Mouse (Mus musculus): Measurements from ENCODE around the gene Ppil4. TPM values are rescaled to one million over a fixed set of nuclear protein-coding genes. Genes with fewer than 3 reads are reported as not detected.

Gene Ppil4
- polyA plus RNA-seq, 1 experiment from 2014 or later: 30.9 TPM

DNA sequence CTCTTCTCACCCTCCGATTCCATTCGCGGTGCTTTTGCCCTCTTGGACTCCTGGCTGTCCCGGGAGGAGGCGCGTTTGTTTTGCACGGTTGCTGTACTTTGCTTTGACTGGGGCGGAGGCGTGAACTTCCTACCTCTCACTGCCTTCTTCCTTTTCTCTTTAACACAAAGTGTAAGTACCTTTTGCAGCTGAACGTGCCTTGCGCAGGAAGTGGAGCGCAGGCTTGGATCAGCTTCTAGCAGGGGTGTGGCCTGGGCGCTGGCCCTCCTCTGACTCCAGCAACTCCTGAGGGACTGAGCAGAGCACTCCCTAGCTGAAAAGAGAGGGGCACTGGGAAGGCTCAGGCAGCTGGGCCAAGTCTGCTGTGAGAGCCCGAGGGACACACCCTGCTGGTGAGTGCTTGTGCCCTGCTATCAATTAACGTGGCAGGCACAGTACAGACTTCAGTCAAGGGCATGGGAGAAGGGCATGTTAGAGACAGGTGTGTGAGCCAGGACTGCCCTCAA lies 39.5 kb downstream of the Ppil4 start, which contains the start of gene Zc3h12d:
Gene Zc3h12d (plus strand): TSS at position 300 of the 506 bp plus-strand sequence.
- H3K4me3 ChIP-seq: peak within 1 kb of the TSS; percentile 38
- peak; percentile 19 for DNase-seq (ENCODE audit: low spot score)
- 4% methylated on average over 15 of the region's 15 CpGs for WGBS
- H3K4me1 ChIP-seq (replicated peaks): peaks cover 11% of the 10 kb centered on the region
- no peaks in the 10 kb centered on the region for H3K9me3 ChIP-seq
- H3K27me3 ChIP-seq (ENCODE audit: insufficient read depth, poor library complexity, severe bottlenecking): peaks cover 5% of the 10 kb centered on the region; the same call in 1 of the 2 replicates
- H3K36me3 ChIP-seq: no peaks in the 10 kb centered on the region
- H3K27ac ChIP-seq: no peak within 1 kb of the TSS

DNA sequence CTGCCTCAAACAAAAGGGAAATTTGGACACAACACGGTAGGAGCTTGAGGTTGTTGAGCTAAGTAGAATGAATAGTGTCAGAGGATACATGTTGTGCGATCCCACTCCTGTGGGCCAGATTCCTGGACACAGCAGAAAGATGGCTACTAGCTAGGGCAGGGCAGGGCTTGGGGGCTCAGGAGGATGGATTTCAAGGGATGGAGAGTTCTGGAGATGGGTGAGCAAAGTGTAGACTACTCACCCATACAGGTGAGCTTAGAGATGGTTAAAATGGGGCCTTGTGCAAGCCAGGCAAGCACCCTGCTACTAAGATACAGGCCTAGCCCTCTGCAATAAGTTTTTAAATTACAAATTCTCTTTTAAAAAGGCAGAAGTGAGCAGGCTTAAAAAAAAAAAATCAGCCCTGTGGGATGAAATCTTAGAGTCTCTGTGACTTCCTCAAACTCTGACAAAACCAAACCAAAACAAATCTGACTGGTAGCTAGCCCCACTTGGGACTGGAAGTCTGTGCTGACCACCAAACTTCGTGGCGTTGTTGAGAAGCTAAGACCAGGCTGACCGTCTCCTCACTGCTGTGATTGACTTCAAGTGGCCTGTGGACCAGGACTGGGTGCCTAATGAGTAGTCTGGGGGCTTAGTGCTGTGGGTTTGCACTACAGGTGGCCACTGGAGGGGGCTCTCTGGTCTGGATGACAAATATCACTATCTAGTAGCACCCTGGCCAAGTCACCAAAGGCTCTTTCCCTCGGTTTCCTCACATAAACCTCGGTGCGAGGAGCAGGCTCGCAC lies 40.9 kb downstream of the Ppil4 start:
- Histone ChIP-seq H3K4me1 (replicated peaks) (peaks cover 11% of the 10 kb centered on the region), H3K27ac (no peak overlapping the region), H3K36me3 (no peaks in the 10 kb centered on the region), H3K9me3 (no peaks in the 10 kb centered on the region), H3K27me3 (ENCODE audit: insufficient read depth, poor library complexity, severe bottlenecking) (peaks cover 5% of the 10 kb centered on the region; the same call in 1 of the 2 replicates), H3K4me3 (no peak overlapping the region)
- 81% methylated on average over 9 of the region's 9 CpGs for WGBS
- no peak for DNase-seq (ENCODE audit: low spot score)

- Histone ChIP-seq H3K27ac (no peak overlapping the region), H3K36me3 (no peaks in the 10 kb centered on the region), H3K9me3 (no peaks in the 10 kb centered on the region), H3K4me1 (replicated peaks) (peaks cover 11% of the 10 kb centered on the region), H3K4me3 (no peak overlapping the region), H3K27me3 (ENCODE audit: insufficient read depth, poor library complexity, severe bottlenecking) (peaks cover 5% of the 10 kb centered on the region; the same call in 1 of the 2 replicates)
- 81% methylated on average over 10 of the region's 10 CpGs for WGBS
- no peak for DNase-seq (ENCODE audit: low spot score)
These were observed 42.1 kb downstream of the Ppil4 start for GRCm38 (mm10) chr10:7834671-7835225.

DNA sequence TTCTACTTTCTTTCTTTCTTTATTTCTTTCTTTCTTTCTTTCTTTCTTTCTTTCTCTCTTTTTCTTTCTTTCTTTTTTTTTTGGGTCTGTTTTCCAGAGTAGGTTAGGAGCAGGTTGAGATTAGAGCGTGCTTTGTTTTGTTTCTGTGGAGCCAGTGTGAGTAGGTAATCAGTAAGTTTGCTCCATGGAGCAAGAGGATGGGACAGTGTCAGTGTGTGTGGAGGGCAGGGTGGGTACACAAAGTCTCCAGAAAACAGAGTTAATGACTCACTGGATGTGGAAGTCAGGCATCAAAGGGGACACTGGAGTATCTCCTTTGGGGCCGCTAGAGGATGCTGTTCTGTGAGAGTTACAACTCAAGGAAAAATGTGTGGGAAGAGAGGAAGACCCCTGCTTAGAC lies 44.2 kb downstream of the Ppil4 start:
- Histone ChIP-seq H3K27ac (no peak overlapping the region), H3K9me3 (no peaks in the 10 kb centered on the region), H3K4me3 (no peak overlapping the region), H3K27me3 (ENCODE audit: insufficient read depth, poor library complexity, severe bottlenecking) (peaks cover 5% of the 10 kb centered on the region; the same call in 1 of the 2 replicates), H3K4me1 (replicated peaks) (peaks cover 9% of the 10 kb centered on the region), H3K36me3 (no peaks in the 10 kb centered on the region)
- WGBS: 72% methylated on average over 2 of the region's 2 CpGs
- no peak for DNase-seq (ENCODE audit: low spot score)

GRCm38 (mm10) chr10:7837446-7837845 lies 44.8 kb downstream of the Ppil4 start:
- peaks cover 5% of the 10 kb centered on the region; the same call in 1 of the 2 replicates for H3K27me3 ChIP-seq (ENCODE audit: insufficient read depth, poor library complexity, severe bottlenecking)
- no peaks in the 10 kb centered on the region for H3K36me3 ChIP-seq
- H3K4me3 ChIP-seq: no peak overlapping the region
- WGBS: 90% methylated on average over 8 of the region's 8 CpGs
- H3K4me1 ChIP-seq (replicated peaks): peaks cover 3% of the 10 kb centered on the region
- no peaks in the 10 kb centered on the region for H3K9me3 ChIP-seq
- no peak overlapping the region for H3K27ac ChIP-seq
- no peak for DNase-seq (ENCODE audit: low spot score)

DNA sequence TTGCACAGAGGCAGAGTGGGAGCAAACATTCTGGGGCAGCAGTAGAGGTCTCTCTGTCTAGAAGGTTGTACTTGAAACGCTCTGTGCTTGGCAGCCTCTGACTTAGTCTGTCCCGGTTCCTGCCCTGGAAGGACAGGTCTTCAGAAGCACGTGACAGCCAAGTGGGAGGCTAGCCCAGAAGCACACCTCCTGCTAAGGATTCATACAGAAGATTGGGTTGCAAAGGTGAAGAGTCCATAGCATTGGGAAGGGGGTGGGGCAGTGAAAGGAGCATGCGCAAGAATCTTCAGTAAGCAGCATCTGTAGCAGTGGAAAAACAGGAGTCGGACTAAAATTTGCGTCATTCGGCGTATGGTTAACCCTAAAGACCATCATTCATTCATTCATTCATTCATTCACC lies 45.3 kb downstream of the Ppil4 start:
- Histone ChIP-seq H3K36me3 (no peaks in the 10 kb centered on the region), H3K9me3 (no peaks in the 10 kb centered on the region), H3K27me3 (ENCODE audit: insufficient read depth, poor library complexity, severe bottlenecking) (no peaks in the 10 kb centered on the region), H3K27ac (no peak overlapping the region), H3K4me3 (no peak overlapping the region), H3K4me1 (replicated peaks) (no peaks in the 10 kb centered on the region)
- WGBS: 95% methylated on average over 8 of the region's 8 CpGs
- DNase-seq (ENCODE audit: low spot score): no peak

DNA sequence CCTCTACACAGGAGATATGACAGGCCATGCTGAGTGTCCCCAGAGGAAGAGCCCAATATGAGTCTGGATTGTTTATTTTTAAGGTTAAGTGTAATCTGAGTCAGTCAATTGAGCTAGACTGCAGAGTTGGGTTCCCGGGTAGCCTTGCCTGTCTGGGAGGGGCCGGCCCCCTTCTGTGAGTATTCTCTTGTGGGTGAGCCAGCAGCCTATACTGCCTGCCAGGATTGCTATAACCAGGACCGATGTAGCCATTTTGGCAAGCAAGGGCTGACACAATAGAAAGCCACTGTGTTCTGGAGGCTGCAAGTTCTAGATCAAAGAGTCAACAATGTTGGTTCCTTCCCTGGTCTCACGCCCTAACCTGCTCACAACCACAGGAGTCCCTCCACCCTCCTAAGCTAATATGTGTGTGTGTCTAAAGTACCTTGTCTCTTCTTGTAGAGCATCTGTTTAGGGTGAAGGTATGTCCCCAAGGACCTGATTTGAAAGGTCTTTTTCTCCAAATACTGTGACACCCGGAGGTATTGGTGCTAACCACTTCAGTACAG lies 46.3 kb downstream of the Ppil4 start:
- WGBS: 87% methylated on average over 5 of the region's 5 CpGs
- Histone ChIP-seq H3K4me3 (no peak overlapping the region), H3K27ac (no peak overlapping the region), H3K27me3 (ENCODE audit: insufficient read depth, poor library complexity, severe bottlenecking) (no peaks in the 10 kb centered on the region), H3K4me1 (replicated peaks) (no peaks in the 10 kb centered on the region), H3K9me3 (no peaks in the 10 kb centered on the region), H3K36me3 (no peaks in the 10 kb centered on the region)
- DNase-seq (ENCODE audit: low spot score): no peak

DNA sequence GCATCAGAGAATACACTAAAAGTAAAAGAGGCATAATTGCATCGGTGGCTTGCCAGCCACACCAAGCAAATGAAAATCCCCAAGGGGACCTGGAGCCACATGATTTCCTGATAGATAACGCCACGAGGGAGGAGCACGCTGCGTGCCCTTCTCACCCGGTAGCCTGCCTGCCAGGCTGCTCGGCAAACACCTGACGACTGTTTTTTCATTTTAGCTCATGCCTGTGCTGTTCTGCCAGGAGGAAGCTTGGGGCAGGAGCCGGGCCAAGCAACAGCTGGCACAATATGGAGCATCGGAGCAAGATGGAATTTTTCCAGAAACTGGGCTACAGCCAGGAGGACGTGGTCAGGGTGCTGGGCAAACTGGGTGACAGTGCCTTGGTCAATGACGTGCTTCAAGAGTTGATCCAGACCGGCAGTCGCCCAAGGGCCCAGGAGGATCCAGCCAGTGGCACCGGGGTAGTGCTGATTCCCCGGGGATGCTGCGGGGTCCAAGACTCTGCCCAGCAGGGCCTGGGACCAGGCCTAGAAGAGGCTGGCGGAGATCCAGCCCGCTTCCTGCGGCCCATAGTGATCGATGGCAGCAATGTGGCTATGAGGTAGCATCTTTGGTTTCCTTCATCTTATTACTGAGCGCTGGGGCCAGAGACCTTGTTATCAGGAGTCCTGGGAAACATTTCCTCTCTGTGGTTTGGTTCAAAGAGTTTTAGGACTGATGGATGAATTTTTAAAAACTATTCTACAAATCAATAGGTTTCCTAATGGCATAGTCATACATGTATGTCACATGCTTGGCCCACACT lies 47.1 kb downstream of the Ppil4 start:
- Histone ChIP-seq H3K9me3 (no peaks in the 10 kb centered on the region), H3K36me3 (no peaks in the 10 kb centered on the region), H3K27ac (no peak overlapping the region), H3K4me1 (replicated peaks) (no peaks in the 10 kb centered on the region), H3K27me3 (ENCODE audit: insufficient read depth, poor library complexity, severe bottlenecking) (no peaks in the 10 kb centered on the region), H3K4me3 (no peak overlapping the region)
- DNase-seq (ENCODE audit: low spot score): no peak
- WGBS: 89% methylated on average over 22 of the region's 22 CpGs

- DNase-seq (ENCODE audit: low spot score): no peak
- Histone ChIP-seq H3K9me3 (no peaks in the 10 kb centered on the region), H3K4me1 (replicated peaks) (no peaks in the 10 kb centered on the region), H3K4me3 (no peak overlapping the region), H3K27ac (no peak overlapping the region), H3K27me3 (ENCODE audit: insufficient read depth, poor library complexity, severe bottlenecking) (no peaks in the 10 kb centered on the region), H3K36me3 (no peaks in the 10 kb centered on the region)
- WGBS: 84% methylated on average over 2 of the region's 2 CpGs
These were observed 47.7 kb downstream of the Ppil4 start for GRCm38 (mm10) chr10:7840353-7840733.

DNA sequence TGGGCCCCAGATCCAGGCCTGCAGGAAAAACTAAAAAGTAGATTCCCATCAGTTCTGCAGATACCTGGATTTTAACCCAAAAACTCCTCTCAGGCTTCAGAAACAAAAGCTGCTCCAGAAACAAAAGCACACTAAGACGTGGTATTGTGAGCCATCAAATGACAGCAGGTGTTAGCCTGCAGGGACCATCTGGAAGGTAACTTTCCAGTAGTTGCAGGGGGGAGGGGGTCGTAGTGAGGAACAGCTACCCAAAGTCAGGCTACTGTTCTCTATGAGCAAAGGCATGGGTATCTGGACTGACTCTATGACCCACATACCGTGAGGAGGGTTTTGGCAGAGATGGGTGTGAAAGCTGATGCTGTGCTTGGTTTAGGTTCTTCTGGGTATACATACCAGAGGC lies 48.1 kb downstream of the Ppil4 start:
- Histone ChIP-seq H3K27ac (no peak overlapping the region), H3K36me3 (no peaks in the 10 kb centered on the region), H3K4me1 (replicated peaks) (no peaks in the 10 kb centered on the region), H3K4me3 (no peak overlapping the region), H3K27me3 (ENCODE audit: insufficient read depth, poor library complexity, severe bottlenecking) (no peaks in the 10 kb centered on the region), H3K9me3 (no peaks in the 10 kb centered on the region)
- WGBS: 60% methylated on average over 3 of the region's 3 CpGs
- DNase-seq (ENCODE audit: low spot score): no peak

DNA sequence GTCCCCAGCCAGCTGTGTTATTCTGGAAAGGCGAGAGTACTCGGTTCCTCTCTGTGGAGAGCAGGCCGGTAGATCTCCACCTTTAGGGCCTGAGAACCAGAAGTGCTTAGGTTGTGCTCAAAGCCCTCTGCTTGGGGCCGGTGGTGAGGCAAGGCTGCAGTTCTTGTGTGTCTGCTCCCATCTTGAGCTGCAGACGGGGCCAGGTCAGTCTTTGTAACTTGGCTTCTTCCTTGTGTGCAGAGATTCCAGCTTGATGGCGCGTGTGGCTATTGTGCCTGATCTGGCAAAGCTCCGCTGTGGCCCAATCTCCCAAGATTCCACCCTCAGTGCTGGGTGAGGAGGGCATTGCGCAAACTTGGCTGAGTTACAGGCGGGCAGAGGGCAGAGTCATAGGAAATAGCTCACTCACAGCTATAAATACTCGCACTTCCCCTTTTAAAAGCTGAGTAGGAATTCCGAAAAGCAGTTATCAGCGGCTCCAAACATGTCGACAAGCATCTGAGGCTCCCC lies 48.9 kb downstream of the Ppil4 start:
- no peaks in the 10 kb centered on the region for H3K36me3 ChIP-seq
- no peak for DNase-seq (ENCODE audit: low spot score)
- H3K9me3 ChIP-seq: no peaks in the 10 kb centered on the region
- no peak overlapping the region for H3K27ac ChIP-seq
- no peaks in the 10 kb centered on the region for H3K4me1 ChIP-seq (replicated peaks)
- H3K27me3 ChIP-seq (ENCODE audit: insufficient read depth, poor library complexity, severe bottlenecking): no peaks in the 10 kb centered on the region
- H3K4me3 ChIP-seq: no peak overlapping the region
- 74% methylated on average over 14 of the region's 14 CpGs for WGBS

- 91% methylated on average over 4 of the region's 4 CpGs for WGBS
- no peaks in the 10 kb centered on the region for H3K4me1 ChIP-seq (replicated peaks)
- DNase-seq (ENCODE audit: low spot score): no peak
- H3K36me3 ChIP-seq: no peaks in the 10 kb centered on the region
- no peaks in the 10 kb centered on the region for H3K9me3 ChIP-seq
- H3K27ac ChIP-seq: no peak overlapping the region
- no peaks in the 10 kb centered on the region for H3K27me3 ChIP-seq (ENCODE audit: insufficient read depth, poor library complexity, severe bottlenecking)
- no peak overlapping the region for H3K4me3 ChIP-seq
These were observed 50.5 kb downstream of the Ppil4 start for GRCm38 (mm10) chr10:7843181-7843580.

Data from hindbrain, embryonic 10.5 days (tissue).